Mouse (Mus musculus): ENCODE measurements at regions not wholly inside any gene's neighbourhood (a gene's known extent, or its start where the extent isn't known, plus 50 kb on each side); places are given as distances from the start of the nearest gene placed in this dataset.

DNA sequence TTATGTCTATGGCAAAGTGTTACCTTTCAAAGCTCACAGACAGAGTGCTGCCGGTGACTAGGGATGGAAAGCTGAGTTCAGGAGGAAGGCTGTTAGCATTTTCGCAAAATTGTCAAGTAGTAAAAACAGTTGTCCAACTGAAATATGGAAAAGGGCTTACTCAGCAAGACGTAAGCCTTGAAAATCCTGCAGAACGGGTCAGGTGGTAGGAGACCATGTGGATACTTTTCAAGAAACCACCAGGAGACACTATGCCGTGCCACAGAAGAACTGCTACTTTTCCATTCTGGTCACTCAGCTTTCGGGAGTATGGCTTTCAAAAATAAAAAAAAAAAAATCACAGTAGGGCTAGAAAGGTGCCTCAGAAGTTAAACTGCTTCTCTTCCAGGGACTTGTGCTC is 199.1 kb upstream of the Pou3f3 start:
- no peak for TF ChIP-seq CTCF (IDR thresholded peaks at IDR 0.05; ENCODE audit: low read depth)
- no peak for TF ChIP-seq EP300 (IDR thresholded peaks at IDR 0.05; ENCODE audit: low read depth)
- 64% methylated on average over 6 of the region's 6 CpGs for WGBS (ENCODE audit: insufficient replicate concordance)
- Histone ChIP-seq H3K9me3 (ENCODE audit: low read length) (no peaks in the 10 kb centered on the region), H3K4me3 (ENCODE audit: low read depth, low read length) (no peak overlapping the region), H3K27ac (ENCODE audit: low read depth) (no peak overlapping the region), H3K27me3 (ENCODE audit: insufficient read depth, low read length) (no peaks in the 10 kb centered on the region), H3K36me3 (replicated peaks; ENCODE audit: insufficient read depth, low read length) (no peaks in the 10 kb centered on the region), H3K9ac (replicated peaks) (no peak overlapping the region), H3K4me2 (ENCODE audit: low read depth, low read length) (0 out of 2 replicates have a peak overlapping the region, but pooled peaks have one; percentile 9), H3K4me1 (ENCODE audit: insufficient read depth) (no peaks in the 10 kb centered on the region; the same call in 1 of the 2 replicates)
- DNase-seq: no peak
- no peak for ATAC-seq

DNA sequence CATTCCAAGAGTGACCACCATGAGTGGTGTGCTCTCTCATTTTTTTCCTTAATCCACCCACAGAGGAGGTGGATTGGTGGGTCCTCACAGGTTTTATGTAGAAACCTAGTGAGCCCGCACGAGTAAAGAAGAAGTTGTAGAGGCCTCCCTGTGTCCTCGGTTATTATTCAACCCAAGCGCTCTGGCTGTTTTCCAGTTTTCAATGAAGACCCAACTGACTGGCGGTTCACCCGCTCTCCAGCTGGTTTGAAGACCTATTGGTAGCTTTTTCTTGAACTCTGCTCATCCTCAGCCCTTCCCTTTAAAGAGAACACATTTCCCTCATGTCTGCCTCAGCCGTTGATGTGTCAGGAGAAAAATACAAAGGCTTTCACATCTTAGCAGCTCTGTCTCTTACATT is 196.7 kb upstream of the Pou3f3 start:
- no peaks in the 10 kb centered on the region for H3K9me3 ChIP-seq (ENCODE audit: low read length)
- no peak for DNase-seq
- TF ChIP-seq EP300 (IDR thresholded peaks at IDR 0.05; ENCODE audit: low read depth) (no peak), CTCF (IDR thresholded peaks at IDR 0.05; ENCODE audit: low read depth) (no peak)
- no peak overlapping the region for H3K4me3 ChIP-seq (ENCODE audit: low read depth, low read length)
- WGBS (ENCODE audit: insufficient replicate concordance): 71% methylated on average over 7 of the region's 7 CpGs
- H3K4me1 ChIP-seq (ENCODE audit: insufficient read depth): no peaks in the 10 kb centered on the region; the same call in 1 of the 2 replicates
- H3K4me2 ChIP-seq (ENCODE audit: low read depth, low read length): no peak overlapping the region
- no peak for ATAC-seq
- no peaks in the 10 kb centered on the region for H3K36me3 ChIP-seq (replicated peaks; ENCODE audit: insufficient read depth, low read length)
- no peaks in the 10 kb centered on the region for H3K27me3 ChIP-seq (ENCODE audit: insufficient read depth, low read length)
- H3K27ac ChIP-seq (ENCODE audit: low read depth): no peak overlapping the region
- no peak overlapping the region for H3K9ac ChIP-seq (replicated peaks)

DNA sequence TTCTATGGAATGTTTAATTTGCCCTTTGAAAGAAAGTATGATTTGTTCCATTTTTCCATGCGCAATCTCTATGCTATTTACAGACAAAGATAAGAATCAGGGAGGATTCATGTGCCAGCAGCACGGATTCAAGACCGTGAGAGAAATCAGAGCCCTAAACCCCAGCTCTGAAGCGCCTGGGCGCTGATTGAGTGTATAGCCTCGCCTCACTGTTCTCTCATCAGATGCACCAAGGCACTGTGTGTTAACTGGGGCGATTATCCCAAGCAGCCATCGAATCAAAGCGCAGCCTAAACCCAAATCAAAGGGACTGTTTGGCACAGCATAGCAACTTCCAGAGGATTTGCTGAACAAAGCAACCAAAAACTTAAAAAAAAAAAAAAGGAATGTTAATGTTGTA is 191.1 kb upstream of the Pou3f3 start:
- DNase-seq: no peak
- Histone ChIP-seq H3K27ac (ENCODE audit: low read depth) (no peak overlapping the region), H3K4me1 (ENCODE audit: insufficient read depth) (no peaks in the 10 kb centered on the region), H3K27me3 (ENCODE audit: insufficient read depth, low read length) (no peaks in the 10 kb centered on the region), H3K9me3 (ENCODE audit: low read length) (no peaks in the 10 kb centered on the region), H3K4me3 (ENCODE audit: low read depth, low read length) (no peak overlapping the region), H3K4me2 (ENCODE audit: low read depth, low read length) (no peak overlapping the region), H3K36me3 (replicated peaks; ENCODE audit: insufficient read depth, low read length) (no peaks in the 10 kb centered on the region), H3K9ac (replicated peaks) (no peak overlapping the region)
- ATAC-seq: no peak
- no peak for TF ChIP-seq EP300 (IDR thresholded peaks at IDR 0.05; ENCODE audit: low read depth)
- no peak for TF ChIP-seq CTCF (IDR thresholded peaks at IDR 0.05; ENCODE audit: low read depth)
- 76% methylated on average over 9 of the region's 9 CpGs for WGBS (ENCODE audit: insufficient replicate concordance)

DNA sequence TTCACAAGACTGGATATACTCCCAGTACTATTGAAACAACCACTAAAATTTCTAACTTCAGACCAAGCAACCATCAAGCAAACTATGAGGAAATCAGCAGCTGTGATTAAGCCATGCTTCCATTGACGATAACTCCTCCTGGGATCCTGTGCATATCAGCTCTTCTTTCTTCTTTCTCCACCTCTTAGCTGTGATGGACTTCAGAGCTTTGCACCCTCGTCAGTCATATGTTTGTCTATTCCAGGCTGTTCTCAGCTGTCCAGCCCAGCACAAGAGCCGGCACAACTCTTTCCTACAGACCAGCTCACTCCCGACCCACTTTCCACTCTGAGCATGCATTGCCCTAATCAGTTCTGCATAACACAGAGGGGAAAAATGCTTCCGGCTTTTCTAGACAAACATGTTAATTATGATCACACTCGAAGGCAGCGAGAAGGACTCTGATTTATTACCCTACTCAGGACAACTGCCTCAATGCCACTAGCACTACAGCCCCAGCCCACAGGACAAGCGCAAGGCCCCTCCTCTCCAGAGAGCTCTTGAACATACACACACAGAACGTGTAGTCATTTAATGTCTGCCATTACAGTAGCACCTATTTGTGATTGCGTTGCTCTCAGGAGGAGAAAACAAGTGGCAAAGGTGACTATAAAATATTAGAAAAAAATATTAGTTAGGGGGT is 190.4 kb upstream of the Pou3f3 start:
- Histone ChIP-seq H3K4me2 (ENCODE audit: low read depth, low read length) (no peak overlapping the region), H3K4me3 (ENCODE audit: low read depth, low read length) (no peak overlapping the region)
- 0 out of 2 replicates have a peak, but pooled peaks have one; percentile 23 for ATAC-seq

DNA sequence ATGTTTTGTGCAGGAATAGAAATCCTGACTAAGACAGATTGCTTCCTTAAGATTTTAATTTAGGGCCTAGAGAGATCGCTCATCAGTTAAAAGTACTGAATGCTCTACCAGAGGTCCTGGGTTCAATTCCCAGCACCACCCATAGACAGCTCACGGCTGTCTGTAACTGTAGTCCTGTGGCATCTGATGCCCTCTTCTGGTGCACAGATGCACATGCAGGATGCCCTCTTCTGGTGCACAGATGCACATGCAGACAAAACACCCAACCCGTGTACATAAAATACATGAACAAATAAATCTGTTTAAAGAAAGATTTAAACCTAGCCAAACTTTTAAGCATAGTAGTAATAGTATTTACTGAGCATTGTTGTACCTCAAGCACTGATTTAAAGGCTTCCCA is 181.2 kb upstream of the Pou3f3 start:
- no peak overlapping the region for H3K9ac ChIP-seq (replicated peaks)
- H3K4me3 ChIP-seq (ENCODE audit: low read depth, low read length): no peak overlapping the region
- no peaks in the 10 kb centered on the region for H3K9me3 ChIP-seq (ENCODE audit: low read length)
- H3K36me3 ChIP-seq (replicated peaks; ENCODE audit: insufficient read depth, low read length): no peaks in the 10 kb centered on the region
- H3K4me1 ChIP-seq (ENCODE audit: insufficient read depth): no peaks in the 10 kb centered on the region
- 80% methylated on average over 3 of the region's 3 CpGs for WGBS (ENCODE audit: insufficient replicate concordance)
- ATAC-seq (no peak), DNase-seq (no peak)
- no peak overlapping the region for H3K4me2 ChIP-seq (ENCODE audit: low read depth, low read length)
- no peak overlapping the region for H3K27ac ChIP-seq (ENCODE audit: low read depth)
- TF ChIP-seq CTCF (IDR thresholded peaks at IDR 0.05; ENCODE audit: low read depth): 0 out of 2 replicates have a peak, but pooled peaks have one; percentile 25
- TF ChIP-seq EP300 (IDR thresholded peaks at IDR 0.05; ENCODE audit: low read depth): no peak
- H3K27me3 ChIP-seq (ENCODE audit: insufficient read depth, low read length): no peaks in the 10 kb centered on the region

More for the DNA sequence above, 190.4 kb upstream of the Pou3f3 start:
- Histone ChIP-seq H3K36me3 (replicated peaks; ENCODE audit: insufficient read depth, low read length) (no peaks in the 10 kb centered on the region), H3K27ac (ENCODE audit: low read depth) (no peak overlapping the region), H3K9ac (replicated peaks) (no peak overlapping the region), H3K9me3 (ENCODE audit: low read length) (no peaks in the 10 kb centered on the region), H3K4me1 (ENCODE audit: insufficient read depth) (no peaks in the 10 kb centered on the region), H3K27me3 (ENCODE audit: insufficient read depth, low read length) (no peaks in the 10 kb centered on the region)
- DNase-seq: no peak
- 63% methylated on average over 10 of the region's 10 CpGs for WGBS (ENCODE audit: insufficient replicate concordance)
- TF ChIP-seq EP300 (IDR thresholded peaks at IDR 0.05; ENCODE audit: low read depth) (no peak), CTCF (IDR thresholded peaks at IDR 0.05; ENCODE audit: low read depth) (no peak)

DNA sequence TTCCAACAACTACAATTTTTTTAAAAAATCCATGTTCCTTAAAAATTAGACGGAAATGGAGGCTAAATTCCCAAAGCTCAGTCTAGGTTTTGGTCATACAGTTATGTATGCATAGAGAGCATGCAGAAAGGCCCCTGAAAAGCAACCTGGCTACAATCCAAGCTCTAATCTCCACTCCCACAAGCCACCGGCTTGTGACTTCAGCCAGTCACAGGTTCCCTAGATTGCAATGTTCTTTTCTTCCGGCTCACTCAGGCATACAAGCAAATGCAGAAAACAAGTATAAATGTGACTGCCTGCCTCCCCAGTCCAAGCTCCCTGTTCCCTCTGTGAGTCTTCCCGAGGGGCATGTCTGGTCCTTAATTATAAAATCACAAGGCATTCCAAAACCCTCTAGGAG is 171.2 kb upstream of the Pou3f3 start:
- Histone ChIP-seq H3K27me3 (ENCODE audit: insufficient read depth, low read length) (no peaks in the 10 kb centered on the region), H3K4me2 (ENCODE audit: low read depth, low read length) (no peak overlapping the region), H3K36me3 (replicated peaks; ENCODE audit: insufficient read depth, low read length) (no peaks in the 10 kb centered on the region), H3K4me3 (ENCODE audit: low read depth, low read length) (no peak overlapping the region), H3K27ac (ENCODE audit: low read depth) (no peak overlapping the region), H3K9me3 (ENCODE audit: low read length) (no peaks in the 10 kb centered on the region), H3K4me1 (ENCODE audit: insufficient read depth) (peaks cover 6% of the 10 kb centered on the region), H3K9ac (replicated peaks) (no peak overlapping the region)
- no peak for DNase-seq
- TF ChIP-seq EP300 (IDR thresholded peaks at IDR 0.05; ENCODE audit: low read depth): no peak
- no peak for TF ChIP-seq CTCF (IDR thresholded peaks at IDR 0.05; ENCODE audit: low read depth)
- ATAC-seq: no peak
- WGBS (ENCODE audit: insufficient replicate concordance): 58% methylated on average over 4 of the region's 4 CpGs

All from liver, postnatal 0 days (tissue).